Mouse (Mus musculus): ENCODE measurements around the gene Dctn3.
"Not testable (repeated sequence)": the region's sequence is repeated elsewhere in the genome, so short reads cannot be mapped to it uniquely, and the experiment has no call there.

Dctn3 gene

DNA sequence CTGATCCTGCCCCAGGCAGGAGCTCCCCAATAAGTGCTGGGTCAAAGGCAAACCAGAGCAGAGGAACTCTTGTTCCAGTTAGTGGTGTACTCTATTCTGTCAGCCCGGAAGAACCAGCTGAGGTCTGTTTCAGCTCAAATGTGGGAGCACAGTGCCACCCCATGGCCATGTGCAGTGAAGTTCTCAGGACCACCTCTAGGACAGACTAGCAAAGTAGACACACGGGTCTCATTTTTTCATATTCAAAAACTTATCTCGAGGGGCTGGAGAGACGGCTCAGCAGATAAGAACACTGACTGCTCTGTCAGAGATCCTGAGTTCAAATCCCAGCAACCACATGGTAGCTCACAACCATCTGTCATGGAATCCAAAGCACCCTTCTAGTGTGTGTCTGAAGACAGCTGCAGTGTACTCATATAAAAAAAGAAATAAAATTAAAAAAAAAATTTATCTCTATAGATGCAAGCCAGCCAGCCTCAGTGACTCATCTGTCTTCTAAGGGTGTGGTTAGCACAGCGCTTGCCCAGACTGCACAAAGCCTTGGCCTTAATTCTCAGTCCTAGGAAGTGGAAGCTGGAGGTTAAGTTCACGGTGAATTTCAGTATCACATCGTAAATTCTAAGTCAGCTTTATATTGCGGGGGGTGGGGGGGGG lies 14.8 kb upstream of the Dctn3 start:
- peak; percentile 82 for DNase-seq

DNA sequence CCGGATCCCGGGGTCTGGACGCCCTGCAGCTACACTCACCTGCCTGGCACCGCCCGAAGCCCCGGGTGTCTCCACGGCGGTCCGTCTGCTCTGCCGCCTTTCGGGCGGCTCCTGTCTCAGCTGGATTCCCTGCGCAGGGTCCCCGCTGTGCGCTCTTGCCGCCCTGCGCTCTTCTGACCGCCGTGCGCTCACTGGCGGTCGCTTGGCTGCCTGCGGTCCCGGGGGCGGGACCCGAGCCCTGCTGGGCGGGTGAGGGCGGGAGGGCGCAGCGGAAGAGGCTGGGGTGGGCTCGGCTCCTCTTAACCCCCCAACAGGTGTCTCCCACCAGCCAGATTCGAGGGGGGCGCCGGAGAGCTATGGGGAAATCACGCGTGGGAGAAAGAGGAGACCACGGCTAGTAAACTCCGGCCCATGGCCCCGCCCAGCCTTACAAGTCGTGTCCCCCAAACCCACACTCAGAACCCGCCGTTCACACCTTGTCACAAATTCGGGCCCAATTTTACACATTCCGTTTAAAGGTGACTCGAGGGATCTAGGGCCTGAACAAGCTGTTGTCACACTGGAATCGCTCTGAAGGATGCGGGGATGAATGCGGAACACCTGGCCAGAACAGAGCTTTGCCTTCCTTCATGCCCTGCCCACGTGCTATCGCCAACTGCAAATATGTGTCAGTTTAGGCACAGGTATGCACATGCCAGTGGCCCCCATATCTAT lies 8.2 kb upstream of the Dctn3 start, which contains the start of gene Arid3c:
Arid3c (minus strand) TSS at position 91 of the 714 bp plus-strand sequence.
- DNase-seq = peak; percentile 61

DNA sequence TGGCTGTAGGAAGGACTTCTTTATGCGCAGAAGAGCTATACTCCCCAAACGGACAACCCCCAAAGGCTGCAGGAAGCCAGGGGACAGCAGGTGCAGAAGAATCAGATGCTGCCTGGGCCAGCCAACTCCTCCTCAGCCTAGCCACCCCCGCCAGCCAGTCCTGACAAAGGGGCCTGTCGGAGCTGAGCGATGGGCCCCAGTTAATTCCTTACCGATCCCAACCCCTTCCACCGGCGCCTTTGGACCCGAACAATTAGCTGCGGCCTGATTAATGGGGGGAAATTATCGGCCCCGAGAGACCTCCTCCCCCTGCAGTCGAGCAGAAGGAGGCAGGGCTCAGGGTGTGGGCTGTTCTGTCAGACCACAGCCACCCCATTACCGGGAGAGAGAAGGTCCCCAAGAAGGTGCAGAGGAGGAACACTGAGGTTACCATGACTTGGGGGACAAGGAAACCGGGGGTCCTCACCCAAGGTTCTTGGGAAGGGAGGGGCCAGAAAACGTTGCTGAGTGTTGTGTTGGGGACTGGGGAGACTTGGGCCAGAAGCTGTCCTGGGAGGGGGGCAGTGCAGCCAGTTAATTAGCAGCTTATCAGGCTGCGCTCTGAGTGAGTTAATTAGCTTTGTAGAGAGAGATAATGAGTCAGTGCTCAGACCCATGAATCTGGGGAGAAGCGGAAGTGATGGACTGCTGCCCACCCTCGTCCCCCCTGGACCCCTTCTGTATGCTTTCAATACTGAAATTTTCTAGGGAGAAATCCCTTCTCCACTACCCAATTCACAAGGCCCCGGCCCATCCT lies 4.1 kb upstream of the Dctn3 start:
- DNase-seq = no peak

DNA sequence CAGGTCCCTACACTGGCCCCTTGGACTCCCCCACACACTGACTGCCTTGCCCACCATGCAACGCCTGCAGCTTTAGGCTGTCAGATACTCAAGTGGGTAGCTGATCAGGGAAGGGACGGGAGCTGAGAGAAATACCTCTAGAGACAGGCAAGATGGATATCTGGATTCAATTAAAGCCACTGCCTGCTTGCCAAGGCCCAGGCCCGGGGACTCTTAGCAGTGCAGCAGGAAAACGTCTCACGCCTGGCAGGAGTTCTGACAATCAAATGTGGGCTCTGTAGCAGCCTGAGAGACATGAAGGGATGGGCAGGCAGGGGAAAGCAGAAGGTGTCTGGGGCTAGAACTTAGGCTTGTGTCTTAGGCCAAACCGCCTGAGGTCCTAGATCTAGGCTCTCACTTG lies 6.1 kb downstream of the Dctn3 start:
- DNase-seq = no peak

DNA sequence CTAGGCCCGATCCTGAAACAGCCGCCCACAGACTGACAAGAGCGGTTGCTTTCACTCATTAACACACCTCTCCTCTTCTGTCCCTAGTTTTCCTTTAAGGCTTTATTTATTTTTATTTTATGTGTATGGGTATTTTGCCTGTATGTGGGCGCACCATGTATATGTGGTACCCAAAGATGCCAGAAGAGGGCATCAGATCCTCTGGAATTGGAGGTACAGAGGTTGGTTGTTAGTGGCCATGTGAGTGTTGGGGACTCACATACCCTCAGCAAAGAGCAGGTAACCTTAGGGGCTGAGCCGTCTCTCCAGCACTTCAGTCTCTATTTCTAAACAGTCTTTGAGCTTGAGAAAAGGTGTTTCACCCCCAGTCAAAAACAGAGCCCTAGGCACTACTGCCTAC lies 7.4 kb downstream of the Dctn3 start:
- DNase-seq = peak; percentile 49

DNA sequence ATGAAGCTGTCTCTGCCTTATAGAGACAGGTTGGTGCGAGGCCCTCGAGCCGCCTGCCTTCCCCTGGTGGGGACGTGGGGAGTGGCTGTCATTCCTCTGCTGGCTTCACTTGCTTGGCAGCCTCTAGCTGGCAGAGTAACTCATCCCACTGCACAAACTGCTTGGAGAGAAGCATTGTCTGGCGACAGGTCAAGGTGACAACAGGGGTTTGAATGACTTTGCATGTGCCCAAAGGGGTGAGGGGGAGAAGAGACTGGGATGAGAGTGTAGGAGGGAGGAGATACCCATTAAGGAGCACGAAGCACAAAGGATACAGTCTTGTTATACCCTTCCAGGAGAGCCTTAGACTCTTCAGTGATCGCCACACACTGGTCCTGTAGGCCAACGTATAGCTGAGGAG lies 7.9 kb downstream of the Dctn3 start:
- DNase-seq = no peak

DNA sequence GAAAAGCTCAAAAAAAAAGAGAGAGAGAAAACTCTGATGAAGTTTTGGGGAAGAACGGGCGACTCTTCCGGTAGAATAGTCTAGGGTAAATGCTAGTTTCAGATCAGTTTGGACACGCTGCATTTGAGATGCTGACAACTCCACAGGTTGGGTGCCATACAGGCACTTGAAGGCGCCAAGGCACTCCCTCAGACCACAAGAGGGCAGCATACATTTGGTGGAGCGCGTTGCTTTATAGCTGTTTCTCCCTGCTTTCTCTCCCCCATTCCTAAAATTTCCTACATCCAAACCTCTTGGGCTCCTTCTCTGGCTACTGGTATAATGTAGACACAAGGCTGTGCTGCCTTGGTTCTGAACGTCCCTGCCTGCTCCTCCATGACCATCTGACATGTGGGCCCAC lies 8.7 kb downstream of the Dctn3 start:
- peak; percentile 50 for DNase-seq

DNA sequence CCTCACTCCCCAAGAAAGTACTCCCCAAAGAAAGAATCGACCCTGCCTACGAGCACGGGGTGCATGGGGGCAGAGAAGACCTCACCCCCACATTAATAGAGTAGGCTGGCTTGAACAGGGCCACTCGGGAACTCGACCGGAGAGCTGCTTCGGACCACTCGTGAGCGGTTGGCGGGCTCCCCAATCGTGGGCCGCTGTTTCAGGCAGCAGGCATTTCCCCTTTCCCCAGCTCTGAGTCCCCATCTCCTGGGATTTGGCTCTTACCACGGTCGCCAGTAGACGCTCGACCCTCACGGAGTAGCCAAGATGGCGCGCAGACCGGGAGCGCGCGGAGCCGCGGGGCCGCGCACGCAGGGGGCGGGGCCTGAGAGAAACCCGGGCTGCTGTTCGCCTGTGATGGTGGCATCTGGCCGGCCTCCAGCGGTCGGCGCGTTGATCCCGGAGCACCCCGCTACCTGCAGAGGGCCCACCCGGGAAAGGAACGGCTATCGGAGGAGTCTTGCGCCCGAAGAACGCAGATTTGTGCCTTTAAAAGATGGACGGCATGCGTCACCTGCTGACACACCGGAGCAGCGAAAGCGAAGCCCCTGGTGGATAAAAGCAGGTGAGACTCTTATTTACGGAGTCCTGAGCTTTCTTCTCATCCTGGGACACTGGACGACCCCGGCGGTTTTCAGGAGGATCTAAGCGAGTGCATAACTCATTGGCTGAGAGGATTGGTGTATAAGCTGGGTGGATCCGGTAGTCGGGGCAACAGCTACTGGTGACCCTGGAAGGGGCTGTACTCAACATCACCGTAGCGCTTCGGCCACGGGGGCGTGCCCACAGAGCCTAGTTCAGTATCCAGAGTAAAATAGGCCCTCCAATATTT lies 9.5 kb downstream of the Dctn3 start, which contains the start of gene Rpp25l:
Rpp25l (minus strand) TSS at position 338 of the 871 bp plus-strand sequence.
- peak; percentile 85 for DNase-seq

DNA sequence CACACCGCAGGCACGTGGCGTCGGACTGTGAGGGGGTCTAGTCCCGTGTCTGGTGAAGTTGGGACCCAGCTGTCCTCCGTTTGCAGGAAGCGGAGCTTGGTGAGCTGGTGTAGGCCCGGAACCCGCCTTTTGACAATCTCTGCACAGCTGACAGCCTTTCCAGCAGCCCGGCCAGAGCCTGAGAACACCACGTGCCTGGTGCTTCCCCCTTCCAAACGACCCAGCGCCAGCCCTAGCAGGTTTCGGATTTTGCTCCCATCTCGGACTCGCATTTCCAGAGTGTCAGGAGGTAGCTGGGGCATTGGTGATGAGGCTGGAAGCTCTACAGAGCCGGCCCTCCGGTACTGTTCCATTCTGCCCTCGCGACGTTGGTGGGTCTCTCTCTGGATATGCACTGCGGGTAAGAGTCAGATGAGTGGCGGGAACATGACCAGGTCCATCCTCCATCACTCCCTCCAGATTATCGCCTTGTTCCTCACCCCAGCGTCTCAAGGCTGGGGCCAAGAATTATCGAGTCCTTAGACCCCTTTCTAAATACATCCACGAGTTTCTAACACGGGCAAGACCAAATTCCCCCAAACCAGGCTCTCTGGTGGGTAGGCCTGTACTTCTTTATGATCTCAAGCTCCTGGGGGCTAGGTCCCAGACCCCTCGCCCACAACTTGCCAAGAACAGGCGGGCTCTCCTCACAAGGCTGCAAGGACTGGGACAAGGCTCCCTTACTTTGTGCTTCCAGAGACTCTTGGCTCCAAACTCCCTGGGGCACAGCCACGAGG lies 10.4 kb downstream of the Dctn3 start:
- DNase-seq = no peak

DNA sequence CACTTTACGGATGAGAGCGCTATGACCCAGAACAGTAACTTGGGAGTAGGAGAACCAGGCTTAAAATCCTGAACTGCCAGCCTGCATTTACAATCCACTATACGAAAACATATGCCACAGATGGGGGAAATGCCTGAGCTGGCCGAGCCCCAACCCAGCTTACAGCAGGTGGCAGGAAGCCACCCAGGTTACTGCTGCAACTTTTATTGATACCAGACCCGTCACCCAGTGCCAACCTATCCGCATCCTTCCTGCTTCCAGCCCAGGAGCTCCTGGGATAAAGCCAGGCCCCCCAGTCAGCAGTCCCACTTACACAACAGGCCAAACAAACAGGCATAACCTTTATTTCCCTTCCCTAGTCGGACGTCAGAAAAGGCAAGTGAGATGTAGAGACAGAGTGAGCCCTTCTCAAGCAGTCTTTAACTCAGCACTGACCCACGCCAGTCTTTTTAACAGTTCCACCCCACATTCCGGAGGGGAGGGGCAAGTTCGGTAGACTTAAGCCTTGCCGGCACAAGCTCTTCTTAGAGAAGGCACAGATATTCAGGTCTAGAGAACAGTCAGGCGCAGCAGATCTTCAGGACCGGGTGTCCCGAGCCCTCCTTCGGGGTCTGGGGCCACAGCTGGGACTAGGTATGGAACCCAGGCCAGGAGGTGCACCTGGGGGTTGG lies 11.1 kb downstream of the Dctn3 start:
- no peak for DNase-seq

DNA sequence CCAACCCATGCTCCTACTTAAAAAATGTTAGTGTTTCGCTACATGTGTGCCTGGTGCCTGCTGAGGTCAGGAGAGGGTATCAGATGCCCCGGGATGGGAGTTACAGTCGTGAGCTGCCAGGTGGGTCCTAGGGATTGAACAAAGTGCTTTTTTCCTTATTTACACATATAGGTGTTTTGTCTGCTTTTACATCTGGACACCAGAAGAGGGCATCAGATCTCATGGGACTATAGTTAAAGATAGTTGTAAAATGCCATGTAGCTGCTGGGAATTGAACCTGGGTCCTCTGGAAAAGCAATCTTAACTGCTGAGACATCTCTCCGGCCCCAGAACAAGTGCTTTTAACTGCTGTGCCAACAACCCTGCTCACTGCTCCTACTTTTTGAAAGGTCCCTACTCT lies 12.7 kb downstream of the Dctn3 start:
- no peak for DNase-seq

DNA sequence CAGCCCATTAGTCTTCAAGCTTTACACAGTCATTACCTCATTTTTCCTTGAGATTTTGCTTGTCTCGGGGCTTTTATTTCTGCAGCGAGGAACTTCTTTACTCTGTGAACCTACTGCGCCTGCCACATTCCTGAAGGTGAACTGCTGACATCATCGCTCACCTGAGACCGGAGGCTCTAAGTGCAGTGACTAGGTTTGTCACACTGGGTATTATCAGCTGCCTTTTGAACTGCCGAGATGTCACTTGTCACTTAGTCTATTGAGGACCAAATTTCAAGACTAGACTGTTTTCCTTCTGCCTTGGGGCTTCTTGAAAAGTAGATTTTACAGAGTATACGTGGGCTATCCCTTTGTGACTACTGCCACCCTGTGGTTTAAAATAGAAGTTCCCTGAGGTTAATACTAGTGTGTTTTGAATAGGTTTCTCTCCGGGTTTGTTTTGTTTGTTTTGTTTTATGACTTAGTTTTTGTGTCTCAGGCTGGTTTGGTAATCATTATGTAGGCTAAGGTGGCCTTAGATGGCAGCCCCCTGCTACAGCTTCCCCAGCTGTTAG lies 14.7 kb downstream of the Dctn3 start:
- DNase-seq = no peak

DNA sequence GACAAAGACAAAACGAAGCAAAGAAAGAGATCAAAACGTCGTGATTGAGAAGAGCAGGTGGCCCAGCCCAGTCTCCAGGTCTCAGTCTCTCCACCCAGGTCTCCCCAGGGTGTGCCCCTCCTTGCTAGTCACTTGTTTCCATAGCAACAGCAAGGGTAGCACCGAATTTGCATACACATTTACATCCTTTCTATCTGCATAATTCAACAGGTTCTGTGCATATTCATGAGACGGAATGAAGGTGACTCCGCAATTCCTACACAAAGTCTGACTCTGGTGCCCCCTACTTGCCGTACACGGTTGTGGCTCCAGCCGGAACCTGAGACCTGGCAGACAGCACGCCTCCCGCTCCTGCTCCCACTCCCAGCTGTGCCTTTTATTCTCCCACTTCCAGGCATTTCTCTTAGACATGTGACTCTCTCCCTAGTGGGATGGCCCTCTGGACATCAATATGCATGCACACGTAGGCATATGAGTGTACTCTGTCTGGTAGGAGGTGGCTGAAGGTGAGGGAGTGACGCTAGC lies 15.9 kb downstream of the Dctn3 start:
- peak; percentile 73 for DNase-seq

DNA sequence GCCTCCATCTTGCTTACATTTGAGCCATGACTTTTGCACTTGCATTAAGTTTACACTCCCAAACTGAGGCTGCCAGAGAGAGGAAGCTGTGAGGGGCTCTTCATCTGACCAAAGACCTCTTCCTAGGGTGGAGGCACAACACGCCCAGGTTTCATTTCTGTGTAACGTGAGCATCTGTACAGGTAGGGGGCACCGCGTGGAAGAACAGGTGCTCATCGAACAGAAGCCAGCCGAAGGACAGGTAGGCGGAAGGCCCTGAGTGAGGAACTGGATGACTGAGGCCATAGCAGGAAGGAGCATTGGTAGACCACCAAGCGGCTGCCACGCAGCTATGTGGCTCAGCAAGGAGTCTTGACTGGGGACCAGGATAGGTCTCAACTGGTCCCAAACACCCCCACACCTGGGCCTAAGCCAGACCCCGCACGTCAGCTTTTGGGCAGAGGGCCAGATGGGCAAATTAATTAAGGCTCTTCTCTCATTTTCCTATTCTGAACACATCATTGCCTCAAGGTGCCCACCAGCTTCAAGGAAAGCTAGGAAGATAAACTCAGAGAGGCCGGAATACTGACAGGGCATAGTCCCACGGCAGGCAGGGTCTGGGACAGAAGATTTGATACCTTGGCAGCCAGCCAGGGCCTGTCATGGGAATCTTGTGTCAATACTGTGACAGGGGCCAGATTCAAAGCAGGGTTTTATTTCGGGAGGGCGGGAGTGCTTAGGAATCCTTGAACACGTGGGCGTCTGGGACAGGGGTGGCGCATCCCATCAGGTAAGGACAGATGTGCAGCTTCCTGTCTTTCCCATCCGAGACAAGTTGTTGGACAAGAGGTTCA lies 16.8 kb downstream of the Dctn3 start:
- DNase-seq = no peak

DNA sequence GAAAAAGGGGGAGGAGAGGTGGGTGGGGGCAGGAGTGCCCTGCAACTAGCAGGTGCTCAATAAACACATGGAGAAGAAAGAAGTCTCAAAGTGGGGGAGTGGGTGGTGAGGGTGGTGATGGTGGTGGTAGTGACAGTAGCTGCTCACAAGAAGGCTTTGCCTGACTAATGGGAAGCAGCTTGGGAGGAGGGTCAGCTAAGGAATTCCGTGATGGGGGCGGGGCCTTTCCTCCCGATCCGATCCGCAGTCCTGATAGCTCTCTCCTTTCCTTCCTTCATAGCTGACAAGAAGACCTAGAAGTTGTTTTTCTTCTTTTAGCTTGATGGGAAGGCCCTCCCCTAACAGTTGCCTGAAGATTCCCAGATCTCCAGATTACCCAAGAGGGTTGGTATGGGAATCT lies 18.3 kb downstream of the Dctn3 start:
- DNase-seq = no peak

DNA sequence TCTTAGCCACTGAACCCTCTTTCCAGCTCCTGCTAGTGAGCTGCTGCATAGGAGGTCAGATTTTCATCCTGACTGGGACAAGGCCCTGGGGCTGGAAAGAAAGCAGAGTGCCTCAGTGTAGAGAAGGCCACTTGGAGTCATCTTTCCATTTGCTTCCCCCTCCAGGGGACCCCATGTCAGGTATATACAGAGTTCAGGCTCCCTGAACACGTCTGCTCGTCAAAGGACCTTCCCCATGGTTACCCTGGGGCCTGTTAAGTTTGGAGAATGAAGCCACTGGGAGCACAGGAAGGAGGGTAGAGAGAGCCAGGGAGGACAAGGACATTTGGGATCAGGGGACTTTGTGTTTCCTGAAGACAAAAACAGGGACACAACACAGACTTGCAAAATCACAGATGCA lies 20.7 kb downstream of the Dctn3 start:
- DNase-seq = not testable (repeated sequence)

DNA sequence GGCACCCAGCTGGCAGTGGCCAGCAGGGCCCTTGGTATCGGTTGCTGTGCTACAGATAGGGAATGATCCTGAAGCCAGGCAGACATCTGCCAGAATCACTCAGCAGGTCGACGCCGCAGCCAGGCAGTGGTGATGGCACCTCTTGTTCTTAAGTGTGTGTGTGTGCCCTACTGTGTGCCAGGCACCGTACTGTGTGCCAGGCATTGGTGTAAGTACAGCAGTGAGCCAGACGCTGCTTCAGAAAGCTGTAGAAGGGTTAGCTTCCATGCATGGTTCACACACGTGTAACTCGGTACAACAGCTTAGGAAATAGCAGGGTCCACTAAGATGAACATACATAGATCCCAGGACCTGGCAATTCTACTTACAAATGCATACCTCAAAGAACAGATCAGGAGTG lies 22.7 kb downstream of the Dctn3 start:
- not testable (repeated sequence) for DNase-seq

DNA sequence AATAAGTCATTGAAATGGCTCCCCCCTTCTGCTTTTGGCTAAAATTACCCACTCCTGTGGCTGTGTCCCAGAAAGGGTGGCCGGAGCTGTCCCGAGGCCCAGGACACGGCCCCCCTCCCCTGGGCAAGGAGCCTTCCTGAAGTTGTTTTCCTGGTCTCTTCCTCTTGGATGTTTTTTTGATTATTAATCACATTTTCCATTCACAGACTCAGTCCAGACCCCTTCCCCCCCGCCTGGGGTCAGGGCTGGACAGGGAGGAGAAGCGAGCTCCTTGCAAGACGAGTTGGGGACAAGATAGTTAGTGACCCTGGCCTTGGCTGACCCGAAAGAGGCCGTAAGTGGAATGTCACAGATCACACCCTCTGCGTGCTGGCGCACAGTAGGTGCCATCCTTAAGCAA lies 23.2 kb downstream of the Dctn3 start, which contains the start of gene Il11ra1:
Il11ra1 (plus strand) TSS at position 207 of the 400 bp plus-strand sequence.
- not testable (repeated sequence) for DNase-seq

DNA sequence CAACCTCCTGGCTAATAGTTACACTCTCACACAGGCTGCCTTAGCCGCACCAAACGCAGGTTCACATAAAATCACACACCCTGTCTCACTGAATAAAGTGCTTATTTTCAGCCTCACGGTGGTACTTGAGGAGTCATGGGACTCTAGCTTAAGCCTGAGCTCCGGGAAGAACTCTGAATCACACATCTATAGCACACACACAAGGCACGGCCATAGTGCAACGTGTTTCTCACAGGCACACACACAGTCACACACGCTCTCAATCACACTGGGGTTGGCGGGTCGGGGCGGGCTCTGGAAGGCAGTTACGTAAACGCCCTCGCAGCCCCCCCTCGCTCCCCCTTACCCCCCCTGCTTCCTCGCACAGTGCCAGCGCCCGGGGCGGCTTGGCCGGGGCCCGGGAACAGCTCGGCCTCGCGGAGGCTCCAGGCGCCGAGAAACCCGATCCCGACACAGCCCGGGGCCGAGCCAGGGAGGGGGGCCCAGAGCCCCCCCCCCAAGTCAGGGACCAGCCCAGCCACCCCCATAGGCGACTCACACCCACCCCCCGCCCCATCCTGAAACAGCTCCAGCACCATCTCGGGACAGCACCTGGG lies 24.5 kb downstream of the Dctn3 start:
- DNase-seq = not testable (repeated sequence)
